Mouse (Mus musculus): ENCODE data around the gene Cmya5.

The Cmya5 gene

DNA sequence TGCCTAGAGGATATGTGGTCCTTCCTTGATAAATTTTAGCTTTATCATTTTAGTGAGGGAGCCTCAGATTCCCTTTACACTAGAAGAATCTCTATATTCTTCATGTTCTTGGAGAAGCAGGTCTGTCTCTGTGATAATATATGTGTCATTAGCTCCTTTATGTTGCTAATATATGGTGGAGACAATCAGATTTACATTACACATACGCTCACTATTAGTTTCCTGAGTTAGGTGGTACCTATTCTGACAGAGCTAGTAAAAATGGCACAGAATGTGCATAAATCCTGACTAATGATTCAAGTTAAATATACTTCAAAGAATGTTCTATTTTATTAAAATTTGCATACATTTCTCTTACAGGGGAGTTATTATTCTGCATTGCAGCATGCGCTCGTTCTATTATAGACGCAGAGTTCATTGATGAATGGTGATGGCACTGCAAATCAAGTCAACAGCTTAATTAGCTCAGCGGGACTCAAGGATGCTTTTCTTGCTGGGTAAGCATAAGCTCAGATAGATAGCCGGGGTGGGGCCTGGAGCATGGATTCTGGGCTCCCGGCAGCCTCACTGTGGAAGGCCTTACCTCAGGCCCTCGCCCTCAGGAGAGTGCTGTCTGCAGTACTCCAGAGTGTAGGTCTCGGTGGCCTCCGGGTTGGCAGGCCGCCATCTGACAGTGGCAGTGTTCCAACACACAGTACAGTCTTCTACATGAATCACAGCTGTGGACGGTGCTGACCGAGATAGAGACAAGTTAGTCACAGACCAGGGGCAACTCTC lies 81.5 kb downstream of the Cmya5 start:
- no peak for DNase-seq (ENCODE audit: low read depth, low spot score)

DNA sequence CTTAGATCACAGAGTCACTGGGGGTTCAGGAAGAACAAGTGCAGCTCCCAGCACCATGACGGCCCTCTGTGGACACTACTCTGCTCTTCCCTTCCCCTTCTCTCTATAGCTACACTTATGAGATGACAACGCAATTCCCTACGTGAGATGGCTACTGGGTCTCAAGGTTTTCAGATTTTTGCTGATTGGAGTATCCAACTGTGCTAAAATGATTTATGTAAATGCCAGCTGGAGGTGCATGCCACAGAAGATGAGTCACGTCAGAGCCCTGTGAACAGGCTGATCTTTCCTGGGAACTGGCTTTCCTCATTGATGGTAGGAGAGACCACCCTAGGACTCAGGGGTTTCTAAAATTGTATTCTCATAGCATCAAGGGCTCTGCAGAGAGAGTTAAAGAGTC lies 83.2 kb downstream of the Cmya5 start:
- DNase-seq (ENCODE audit: low read depth, low spot score): no peak

GRCm38 (mm10) chr13:93060437-93060836 lies 84.1 kb downstream of the Cmya5 start:
- DNase-seq (ENCODE audit: low read depth, low spot score): no peak

DNA sequence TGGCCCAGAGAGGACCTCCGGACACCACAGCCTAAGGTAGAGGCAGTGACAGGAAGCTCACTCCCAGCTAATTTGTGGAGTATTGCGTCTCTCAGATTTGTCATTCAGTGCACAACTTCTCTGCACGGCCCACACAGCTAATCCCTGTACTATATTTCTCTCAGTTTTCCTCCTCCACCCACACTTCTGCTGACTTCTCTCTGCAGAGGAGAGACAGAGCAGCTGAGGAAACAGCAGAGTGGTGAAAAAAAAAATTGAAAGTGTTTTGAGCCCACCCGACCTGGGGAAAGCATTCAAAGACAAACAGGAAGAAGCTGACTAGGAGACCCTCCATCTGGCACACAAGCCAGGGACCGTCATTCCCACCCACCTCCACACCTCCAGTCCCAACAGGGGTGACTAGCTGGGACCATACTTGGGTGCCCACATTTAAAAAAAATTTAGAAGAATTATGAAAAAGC lies 85.9 kb downstream of the Cmya5 start:
- no peak for DNase-seq (ENCODE audit: low read depth, low spot score)

DNA sequence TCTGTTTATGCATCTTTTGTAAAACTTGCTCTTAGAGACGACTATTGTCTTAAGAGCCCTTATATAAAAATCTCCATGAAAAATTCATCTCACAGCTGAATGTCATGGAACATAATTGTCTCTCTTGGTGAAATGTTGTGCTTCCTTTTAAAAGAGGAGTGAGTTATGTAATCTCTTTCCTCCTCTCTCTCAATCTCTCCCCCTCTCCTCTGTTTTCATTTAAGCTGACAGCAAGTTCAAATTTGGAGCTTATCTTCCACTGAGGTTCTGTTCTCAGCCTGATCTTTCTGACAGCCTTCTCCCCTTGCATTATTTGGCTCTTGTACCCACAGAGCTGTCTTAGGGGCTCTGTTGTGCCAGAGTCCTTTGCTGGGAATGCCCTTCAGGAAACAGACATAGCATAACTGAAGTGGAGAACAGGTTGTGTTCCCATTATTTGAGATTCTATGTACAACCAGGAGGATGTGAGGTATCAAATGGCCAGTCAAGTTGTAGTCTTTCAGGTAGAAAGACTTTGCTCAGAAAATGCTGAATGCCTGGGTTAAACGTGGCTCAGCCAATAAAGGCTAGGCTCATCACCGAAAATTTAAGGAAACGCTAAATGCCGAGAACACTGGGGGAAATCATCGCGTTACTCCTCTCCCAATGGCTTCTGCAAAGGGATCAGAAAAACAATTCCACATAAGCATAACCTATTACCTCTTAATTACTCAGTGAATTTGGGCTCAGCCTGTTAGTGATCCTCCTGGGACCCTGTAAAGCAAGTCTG lies 86.8 kb downstream of the Cmya5 start:
- DNase-seq (ENCODE audit: low read depth, low spot score): no peak

DNA sequence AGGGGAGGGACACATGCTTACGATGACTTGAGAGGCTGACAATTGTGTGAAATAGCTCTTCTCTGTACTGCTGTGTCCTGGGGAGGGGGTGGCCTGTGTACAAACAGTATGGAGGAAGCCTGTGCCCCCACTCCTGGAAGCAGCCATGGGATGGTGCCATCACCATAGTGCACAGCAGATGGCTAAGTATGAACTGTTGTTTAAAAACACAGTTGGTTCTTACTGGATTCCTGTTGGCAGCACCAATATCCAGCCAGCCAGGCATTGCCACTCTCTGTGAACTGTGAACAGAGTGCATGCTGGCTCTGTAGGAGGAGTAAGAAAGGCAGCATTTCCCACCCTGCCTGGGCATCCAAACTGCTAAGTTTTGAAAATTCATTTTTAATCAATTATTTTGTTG lies 88.4 kb downstream of the Cmya5 start:
- no peak for DNase-seq (ENCODE audit: low read depth, low spot score)

GRCm38 (mm10) chr13:93051483-93051882 lies 93.0 kb downstream of the Cmya5 start:
- no peak for DNase-seq (ENCODE audit: low read depth, low spot score)

DNA sequence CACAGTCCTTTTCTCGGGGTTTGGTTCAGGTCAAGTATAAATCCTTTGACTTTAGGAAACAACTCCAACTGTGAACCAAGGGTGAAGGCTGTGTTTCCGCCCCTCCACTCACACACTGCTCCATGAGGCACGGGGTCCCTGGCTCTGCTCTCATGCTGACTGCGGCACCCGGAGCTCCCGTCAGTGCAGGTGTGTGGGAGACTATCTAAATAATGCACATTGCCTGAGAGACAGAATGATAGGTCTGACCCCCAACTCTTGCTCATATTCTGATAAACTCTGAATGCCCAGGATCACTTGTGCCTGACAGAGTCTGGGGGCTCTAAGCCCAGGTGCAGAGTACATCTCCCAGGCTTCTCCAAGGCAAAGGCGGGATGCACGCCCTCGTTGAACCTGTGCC lies 103.5 kb downstream of the Cmya5 start:
- DNase-seq (ENCODE audit: low read depth, low spot score): no peak

DNA sequence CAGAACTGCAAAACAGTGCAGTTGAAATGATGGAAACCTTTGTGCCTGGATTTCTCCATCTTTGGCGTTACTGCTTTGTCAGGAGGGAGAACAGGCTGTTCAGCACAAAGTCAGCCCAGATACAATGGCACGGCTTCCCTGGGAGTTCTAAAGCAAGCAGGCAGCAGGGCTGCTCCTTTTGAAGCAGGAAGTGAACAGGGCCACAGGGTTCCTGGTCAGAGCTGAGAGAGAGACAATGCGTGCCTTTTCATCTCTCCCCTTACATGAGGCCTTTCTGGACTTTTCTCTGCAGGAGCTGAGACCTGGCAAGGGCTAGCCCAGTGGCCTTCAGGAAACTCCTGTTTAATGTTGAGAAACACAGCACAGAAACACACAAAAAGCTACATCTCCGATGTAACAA lies 108.3 kb downstream of the Cmya5 start:
- DNase-seq (ENCODE audit: low read depth, low spot score): no peak

GRCm38 (mm10) chr13:93029337-93029736 lies 115.2 kb downstream of the Cmya5 start:
- no peak for DNase-seq (ENCODE audit: low read depth, low spot score)

- DNase-seq (ENCODE audit: low read depth, low spot score): no peak
Observed at GRCm38 (mm10) chr13:93024837-93025236, 119.7 kb downstream of the Cmya5 start.

- DNase-seq (ENCODE audit: low read depth, low spot score): no peak
Observed at GRCm38 (mm10) chr13:93022158-93022557, 122.4 kb downstream of the Cmya5 start.

DNA sequence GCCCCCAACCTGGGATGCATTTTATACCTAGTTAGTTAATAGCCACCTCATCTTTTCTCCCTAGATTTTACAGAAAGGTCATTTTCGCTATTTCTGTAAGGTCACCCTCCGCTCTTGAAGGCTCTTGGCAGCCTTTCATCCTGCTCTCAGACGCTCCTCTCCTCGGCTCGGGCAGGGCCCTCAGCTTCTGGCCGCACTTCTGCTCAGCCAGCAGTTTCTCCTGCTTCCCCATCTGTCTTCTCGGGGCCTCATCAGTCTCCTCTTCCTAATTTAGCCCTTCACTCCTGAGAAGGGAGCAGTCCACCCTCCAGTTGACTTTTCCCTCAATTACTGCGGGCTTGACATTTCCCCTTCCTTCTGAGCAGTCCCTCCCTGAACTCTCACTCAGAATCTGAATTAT lies 131.6 kb downstream of the Cmya5 start:
- no peak for DNase-seq (ENCODE audit: low read depth, low spot score)

DNA sequence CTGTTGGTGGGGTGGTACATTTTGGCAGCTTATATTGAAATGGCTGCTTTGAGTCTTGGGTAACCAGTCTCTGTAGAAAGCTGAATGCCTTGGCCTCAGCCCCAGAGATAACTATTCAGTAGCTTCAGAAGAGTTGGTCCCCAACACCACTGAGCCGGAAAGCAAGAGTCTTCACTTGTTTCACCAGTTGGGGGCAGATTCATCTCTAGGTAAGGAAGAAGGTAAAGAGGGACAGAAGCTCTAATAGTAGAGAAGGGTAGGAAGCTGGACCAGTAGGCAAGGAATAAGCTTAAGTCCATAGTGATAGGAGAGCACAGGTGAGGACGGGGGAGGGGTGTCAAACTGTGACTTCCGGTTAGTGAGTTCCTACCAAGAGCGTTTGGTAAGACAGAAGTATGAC lies 133.2 kb downstream of the Cmya5 start:
- no peak for DNase-seq (ENCODE audit: low read depth, low spot score)

DNA sequence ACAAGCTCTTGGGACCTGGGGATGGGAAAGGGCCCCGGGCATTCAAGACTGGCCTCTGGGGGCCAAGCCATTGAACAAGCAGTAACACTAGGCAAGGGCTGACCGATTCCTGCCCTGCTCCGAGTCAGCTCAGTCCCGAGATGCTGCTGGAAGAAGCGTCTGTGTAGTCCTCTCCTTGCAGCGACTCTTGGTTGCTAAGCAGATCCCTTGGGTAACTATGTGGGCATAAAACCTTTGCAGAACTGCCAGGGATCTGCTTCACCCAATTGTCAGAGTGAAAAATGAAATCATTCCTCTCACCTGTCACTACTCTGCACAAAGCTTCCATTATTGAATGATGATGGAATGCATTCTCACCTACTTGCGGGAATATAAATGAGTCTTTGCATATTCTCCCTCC lies 134.0 kb downstream of the Cmya5 start:
- DNase-seq (ENCODE audit: low read depth, low spot score): no peak

GRCm38 (mm10) chr13:93007078-93007477 lies 137.4 kb downstream of the Cmya5 start:
- no peak for DNase-seq (ENCODE audit: low read depth, low spot score)

GRCm38 (mm10) chr13:93006347-93006746 lies 138.2 kb downstream of the Cmya5 start:
- no peak for DNase-seq (ENCODE audit: low read depth, low spot score)

DNA sequence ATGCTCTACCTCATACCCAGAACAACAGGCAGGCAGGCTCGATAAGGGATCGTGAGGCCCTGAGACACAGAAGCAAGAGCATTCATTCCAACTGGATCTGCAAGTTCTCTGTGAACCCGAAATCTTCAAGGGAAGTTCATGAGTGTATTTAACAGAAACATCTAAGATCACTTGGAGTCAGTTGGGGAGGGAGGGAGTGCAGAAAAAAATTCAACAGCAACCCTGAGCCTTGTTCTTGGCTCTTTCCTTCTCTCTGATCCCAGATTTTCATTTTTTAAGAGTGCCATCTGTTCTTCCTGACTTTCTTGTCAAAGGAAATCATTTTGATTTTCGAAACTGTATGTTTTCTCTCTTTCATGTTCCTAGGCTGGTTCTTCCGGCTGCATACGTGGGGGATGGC lies 140.5 kb downstream of the Cmya5 start:
- no peak for DNase-seq (ENCODE audit: low read depth, low spot score)

DNA sequence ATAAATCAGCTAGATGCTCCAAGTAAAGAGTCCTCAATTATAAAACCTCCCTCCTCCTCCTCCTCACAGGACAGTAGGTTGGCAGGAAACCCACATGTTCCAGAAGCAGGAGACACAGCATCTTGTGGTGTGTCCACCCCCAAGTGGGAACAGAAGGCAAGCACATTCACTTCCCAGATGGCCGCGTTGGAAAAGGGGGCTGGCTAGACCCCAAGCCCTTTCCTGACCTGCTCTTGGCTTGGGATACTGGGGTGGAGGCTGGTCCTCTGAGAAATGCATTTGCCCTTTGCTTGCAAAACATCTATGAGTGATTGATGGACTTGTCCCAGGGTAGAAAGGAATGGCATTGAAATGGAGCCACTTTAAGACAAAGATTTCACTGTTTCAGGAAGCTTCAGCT lies 142.1 kb downstream of the Cmya5 start:
- DNase-seq (ENCODE audit: low read depth, low spot score): no peak

DNA sequence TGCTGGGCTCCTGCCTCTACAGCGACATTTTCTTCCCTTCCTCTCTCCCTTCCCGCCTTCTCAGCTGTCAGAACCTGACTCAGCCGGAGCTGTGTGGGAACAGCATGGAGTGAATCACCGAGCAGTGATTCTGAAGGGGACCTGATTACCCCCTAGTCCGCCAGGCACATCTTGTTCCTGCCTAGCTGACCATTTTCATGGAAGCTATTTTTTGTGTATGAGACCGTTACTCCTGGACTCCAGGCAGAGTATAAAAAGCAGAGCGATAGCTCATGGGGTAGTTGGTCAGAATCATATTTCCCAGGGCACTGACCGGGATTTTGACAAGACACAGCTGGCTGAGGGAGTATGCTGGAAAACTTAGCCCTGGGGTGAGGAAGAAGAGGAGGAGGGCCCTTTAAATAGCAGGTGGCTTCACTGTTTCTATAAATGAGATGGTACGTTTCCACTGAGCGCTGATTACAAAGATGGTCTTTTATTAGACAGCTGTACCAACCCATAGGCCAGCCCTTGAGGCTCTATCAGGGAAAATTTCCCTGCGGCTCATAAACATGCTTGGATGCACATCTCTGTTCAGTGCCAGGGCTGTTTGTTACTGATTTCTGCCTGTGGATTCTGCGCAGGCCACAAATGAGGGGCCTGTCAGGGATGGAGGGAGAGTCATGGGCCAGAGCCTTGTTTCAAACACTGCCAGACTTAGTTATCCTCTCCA lies 143.7 kb downstream of the Cmya5 start:
- DNase-seq (ENCODE audit: low read depth, low spot score): no peak

DNA sequence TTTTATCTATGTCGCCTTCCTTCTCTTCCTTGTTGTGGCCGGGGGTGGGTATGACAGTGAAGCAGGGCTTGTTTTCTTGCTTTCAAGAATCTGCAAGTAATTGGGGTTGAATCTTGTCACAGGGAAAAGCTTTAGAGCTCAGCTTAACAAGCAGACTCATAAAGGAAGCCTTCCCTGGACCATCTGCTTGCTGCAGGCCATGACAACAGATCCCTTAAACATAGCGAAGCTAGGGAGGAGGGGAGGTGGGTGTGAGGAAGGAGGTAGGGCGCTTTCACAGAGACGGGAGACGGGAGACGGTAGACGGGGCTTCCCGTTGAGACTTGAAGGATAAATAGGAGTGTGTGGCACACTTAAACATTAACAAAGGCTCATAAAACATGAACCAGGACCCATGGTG lies 144.7 kb downstream of the Cmya5 start:
- no peak for DNase-seq (ENCODE audit: low read depth, low spot score)

- DNase-seq (ENCODE audit: low read depth, low spot score): no peak
Observed at GRCm38 (mm10) chr13:92994743-92995142, 149.8 kb downstream of the Cmya5 start.
